Mouse (Mus musculus): ENCODE data around the gene Atp13a1. TPM values are rescaled to one million over a fixed set of nuclear protein-coding genes. Genes with fewer than 3 reads are reported as not detected.

Gene Atp13a1
- total and polyA plus RNA-seq, 3 experiments, result 36.6 to 53.3 (median 51.0) TPM

DNA sequence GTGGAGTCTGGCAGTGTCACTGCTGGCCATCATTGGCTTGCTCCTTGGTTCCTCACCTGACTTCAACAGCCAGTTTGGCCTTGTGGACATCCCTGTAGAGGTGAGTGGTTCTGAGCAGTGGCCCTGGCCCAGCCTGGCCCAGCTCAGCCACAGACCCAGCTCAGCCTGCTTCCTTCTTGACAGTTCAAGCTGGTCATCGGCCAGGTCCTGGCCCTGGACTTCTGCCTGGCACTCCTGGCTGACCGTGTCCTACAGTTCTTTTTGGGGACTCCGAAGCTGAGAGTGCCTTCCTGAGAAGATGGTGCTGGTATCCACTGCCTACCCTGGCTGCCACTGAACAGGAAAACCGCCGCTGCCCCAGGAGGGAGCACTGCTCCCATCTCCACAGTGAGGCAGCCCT is 16.3 kb downstream of the Atp13a1 start:
- Histone ChIP-seq H3K9me3 (replicated peaks; ENCODE audit: low read length) (no peaks in the 10 kb centered on the region), H3K79me2 (replicated peaks; ENCODE audit: control insufficient read depth, extremely low read depth, insufficient read depth, poor library complexity, severe bottlenecking) (peaks cover 17% of the 10 kb centered on the region), H3K4me1 (ENCODE audit: control insufficient read depth in 1 of 2, insufficient read depth in 2 of 2) (peaks cover 23 to 37% of the 10 kb centered on the region in 2 experiments), H3K27ac (ENCODE audit: insufficient read depth, low read depth) (0 out of 2 replicates have a peak overlapping the region, but pooled peaks have one; percentile 59), H3K4me2 (ENCODE audit: insufficient read depth, low read depth, poor library complexity, severe bottlenecking) (no peak overlapping the region), H3K27me3 (replicated peaks) (no peaks in the 10 kb centered on the region), H3K4me3 (replicated peaks in 1 of 3; ENCODE audit: low read depth in 2 of 3, low read length in 2 of 3, poor library complexity in 1 of 3) (no peak overlapping the region), H3K9ac (ENCODE audit: insufficient read depth, low read depth) (no peak overlapping the region), H3K36me3 (replicated peaks in 1 of 2; ENCODE audit: control insufficient read depth in 1 of 2, insufficient read depth in 1 of 2, low read length in 1 of 2) (peaks cover 75 to 88% of the 10 kb centered on the region in 2 experiments)
- dilution Hi-C loops (cut with MboI; ENCODE audit: extremely low pct_ligation_motif_present, extremely low pct_unique_long_range_greater_than_20kb, low sequenced_read_pairs) (no loop called here), in situ Hi-C loops (cut with MboI; ENCODE audit: low pct_ligation_motif_present, low pct_unique_long_range_greater_than_20kb, low sequenced_read_pairs) (no loop called here)
- no peak for TF ChIP-seq MXI1 (IDR thresholded peaks at IDR 0.05; ENCODE audit: low read depth, low read length)
- TF ChIP-seq CTCF (conservative IDR thresholded peaks at IDR 0.05 in 1 of 2, IDR thresholded peaks at IDR 0.05 in 1 of 2; ENCODE audit: low read depth in 2 of 2, low read length in 2 of 2), result no peak
- TF ChIP-seq ZKSCAN1 (IDR thresholded peaks at IDR 0.05; ENCODE audit: borderline replicate concordance, low read depth, low read length), result no peak
- TF ChIP-seq RCOR1 (conservative IDR thresholded peaks at IDR 0.05; ENCODE audit: low read depth, low read length), result no peak
- TF ChIP-seq RAD21 (IDR thresholded peaks at IDR 0.05; ENCODE audit: low read depth, low read length), result no peak
- TF ChIP-seq USF2 (conservative IDR thresholded peaks at IDR 0.05; ENCODE audit: low read depth, low read length), result no peak
- TF ChIP-seq NRF1 (IDR thresholded peaks at IDR 0.05; ENCODE audit: low read depth, low read length), result no peak
- no peak for TF ChIP-seq CHD2 (IDR thresholded peaks at IDR 0.05; ENCODE audit: low read length)
- TF ChIP-seq CHD1 (IDR thresholded peaks at IDR 0.05; ENCODE audit: low read depth, low read length), result no peak
- TF ChIP-seq E2F4 (IDR thresholded peaks at IDR 0.05; ENCODE audit: insufficient replicate concordance, low read depth, low read length), result no peak
- no peak for TF ChIP-seq SIN3A (IDR thresholded peaks at IDR 0.05; ENCODE audit: low read length)
- no peak for TF ChIP-seq GABPA (IDR thresholded peaks at IDR 0.05; ENCODE audit: insufficient replicate concordance, low read depth, low read length)
- TF ChIP-seq USF1 (IDR thresholded peaks at IDR 0.05; ENCODE audit: low read depth, low read length), result no peak
- no peak for TF ChIP-seq EP300 (IDR thresholded peaks at IDR 0.05; ENCODE audit: low read length)
- TF ChIP-seq PAX5 (IDR thresholded peaks at IDR 0.05; ENCODE audit: low read length), result no peak
- no peak for TF ChIP-seq POLR2A (IDR thresholded peaks at IDR 0.05; ENCODE audit: low read depth, low read length)
- TF ChIP-seq ETS1 (conservative IDR thresholded peaks at IDR 0.05; ENCODE audit: low read depth, low read length), result no peak
- TF ChIP-seq POLR2AphosphoS2 (IDR thresholded peaks at IDR 0.05; ENCODE audit: low read depth, low read length), result no peak
- TF ChIP-seq ELF1 (IDR thresholded peaks at IDR 0.05; ENCODE audit: low read depth, low read length), result no peak
- no peak for TF ChIP-seq MYC (IDR thresholded peaks at IDR 0.05; ENCODE audit: low read depth, low read length)
- DNase-seq (ENCODE audit: extremely low read depth), result no peak

GRCm38 (mm10) chr8:69808094-69808863 is 17.3 kb downstream of the Atp13a1 start, which contains the start of gene Gmip:
TSS of gene Gmip (plus strand) at chr8:69808679.
- no peaks in the 10 kb centered on the region for H3K27me3 ChIP-seq (replicated peaks)
- H3K4me1 ChIP-seq (ENCODE audit: control insufficient read depth in 1 of 2, insufficient read depth in 2 of 2), result peaks cover 23 to 37% of the 10 kb centered on the region in 2 experiments
- H3K4me2 ChIP-seq (ENCODE audit: insufficient read depth, low read depth, poor library complexity, severe bottlenecking), result peak within 1 kb of the TSS; percentile 64
- H3K27ac ChIP-seq (ENCODE audit: insufficient read depth, low read depth), result peak within 1 kb of the TSS; percentile 59
- H3K36me3 ChIP-seq (replicated peaks in 1 of 2; ENCODE audit: control insufficient read depth in 1 of 2, insufficient read depth in 1 of 2, low read length in 1 of 2), result peaks cover 68 to 85% of the 10 kb centered on the region in 2 experiments
- H3K9ac ChIP-seq (ENCODE audit: insufficient read depth, low read depth), result peak within 1 kb of the TSS; percentile 96
- in situ Hi-C loops (cut with MboI; ENCODE audit: low pct_ligation_motif_present, low pct_unique_long_range_greater_than_20kb, low sequenced_read_pairs), result no loop called here
- H3K4me3 ChIP-seq (replicated peaks in 1 of 3; ENCODE audit: low read depth in 2 of 3, low read length in 2 of 3, poor library complexity in 1 of 3), result peak within 1 kb of the TSS; percentile 73 to 82 (median 80)
- TF ChIP-seq NRF1 (IDR thresholded peaks at IDR 0.05; ENCODE audit: low read depth, low read length) (no peak), RAD21 (IDR thresholded peaks at IDR 0.05; ENCODE audit: low read depth, low read length) (no peak), CHD2 (IDR thresholded peaks at IDR 0.05; ENCODE audit: low read length) (no peak), MAFK (IDR thresholded peaks at IDR 0.05; ENCODE audit: insufficient replicate concordance, low read length) (no peak), JUND (conservative IDR thresholded peaks at IDR 0.05; ENCODE audit: low read depth, low read length) (no peak), IRF4 (IDR thresholded peaks at IDR 0.05; ENCODE audit: low read depth, low read length) (0 out of 2 replicates have a peak, but pooled peaks have one; percentile 4), ZNF384 (IDR thresholded peaks at IDR 0.05; ENCODE audit: low read depth, low read length) (no peak), ZMIZ1 (IDR thresholded peaks at IDR 0.05; ENCODE audit: low read depth, low read length) (peak; percentile 46; the same call in 1 of the 2 replicates), ETS1 (conservative IDR thresholded peaks at IDR 0.05; ENCODE audit: low read depth, low read length) (no peak), POLR2A (IDR thresholded peaks at IDR 0.05; ENCODE audit: low read depth, low read length) (peak; percentile 70), POLR2AphosphoS2 (IDR thresholded peaks at IDR 0.05; ENCODE audit: low read depth, low read length) (0 out of 2 replicates have a peak, but pooled peaks have one; percentile 71), ELF1 (IDR thresholded peaks at IDR 0.05; ENCODE audit: low read depth, low read length) (peak; percentile 94), NELFE (IDR thresholded peaks at IDR 0.05; ENCODE audit: low read depth, low read length) (peak; percentile 39; the same call in 1 of the 2 replicates), EP300 (IDR thresholded peaks at IDR 0.05; ENCODE audit: low read length) (no peak), PAX5 (IDR thresholded peaks at IDR 0.05; ENCODE audit: low read length) (no peak)
- H3K79me2 ChIP-seq (replicated peaks; ENCODE audit: control insufficient read depth, extremely low read depth, insufficient read depth, poor library complexity, severe bottlenecking), result peaks cover 17% of the 10 kb centered on the region
- no peaks in the 10 kb centered on the region for H3K9me3 ChIP-seq (replicated peaks; ENCODE audit: low read length)
- dilution Hi-C loops (cut with MboI; ENCODE audit: extremely low pct_ligation_motif_present, extremely low pct_unique_long_range_greater_than_20kb, low sequenced_read_pairs), result no loop called here
- peak; percentile 83 for DNase-seq (ENCODE audit: extremely low read depth)

Measured in CH12.LX (cell line).